Mouse (Mus musculus) stomach, embryonic 15.5 days (tissue): ENCODE data around the gene Gm29644. TPM values are rescaled to one million over a fixed set of nuclear protein-coding genes. Genes with fewer than 3 reads are reported as not detected.
"Not testable (repeated sequence)": the region's sequence is repeated elsewhere in the genome, so short reads cannot be mapped to it uniquely, and the experiment has no call there.

Experiments used
- ATAC-seq: fragments of 200-750 bp; cut with Nextera tagmentation; 2 replicates; pipeline ENCODE4 v1.8.0; 2017; ENCODE audit warnings: low read depth, moderate number of reproducible peaks, moderate TSS enrichment; ENCODE audit not compliant: insufficient read depth, low FRiP score
- H3K27ac ChIP-seq: fragments of 300-500 bp; sonication (generic); 2 replicates; pipeline ENCODE4 v1.5.1; 2015; ENCODE audit warnings: mild to moderate bottlenecking, inconsistent platforms
- H3K27me3 ChIP-seq: fragments of 300-500 bp; sonication (generic); replicated peaks from 2 replicates; pipeline ENCODE4 v1.6.1; 2015; ENCODE audit warnings: inconsistent platforms
- H3K36me3 ChIP-seq: fragments of 300-500 bp; sonication (generic); 2 replicates; pipeline ENCODE4 v1.6.1; 2015; ENCODE audit warnings: inconsistent platforms
- H3K4me1 ChIP-seq: fragments of 300-500 bp; sonication (generic); 2 replicates; pipeline ENCODE4 v1.6.1; 2015; ENCODE audit warnings: inconsistent platforms
- H3K4me2 ChIP-seq: fragments of 300-500 bp; sonication (generic); 2 replicates; pipeline ENCODE4 v1.6.1; 2015; ENCODE audit warnings: mild to moderate bottlenecking, inconsistent platforms
- H3K4me3 ChIP-seq: fragments of 300-500 bp; sonication (generic); replicated peaks from 2 replicates; pipeline ENCODE4 v1.5.1; 2015; ENCODE audit warnings: inconsistent platforms
- H3K9ac ChIP-seq: fragments of 300-500 bp; sonication (generic); 2 replicates; pipeline ENCODE4 v1.6.1; 2015; ENCODE audit warnings: inconsistent platforms
- H3K9me3 ChIP-seq: fragments of 300-500 bp; sonication (generic); 2 replicates; pipeline ENCODE4 v1.6.1; 2016; ENCODE audit warnings: inconsistent platforms
- WGBS: fragments of 180-500 bp; shearing (Covaris S2); methylation state at CpG from one replicate; pipeline ENCODE4 v1.1.7; 2015; 5-methylcytosine and 5-hydroxymethylcytosine counted together
- polyA plus RNA-seq: library from polyadenylated mRNA; unstranded; fragments of >200 nt; fragmentation: Nextera tagmentation; extraction: Ambion mirVana; gene quantifications from 2 replicates; pipeline ENCODE4 v1.2.1, GENCODE M21; 2015

Gm29644 gene
- polyA plus RNA-seq: not detected in 2 replicates

DNA sequence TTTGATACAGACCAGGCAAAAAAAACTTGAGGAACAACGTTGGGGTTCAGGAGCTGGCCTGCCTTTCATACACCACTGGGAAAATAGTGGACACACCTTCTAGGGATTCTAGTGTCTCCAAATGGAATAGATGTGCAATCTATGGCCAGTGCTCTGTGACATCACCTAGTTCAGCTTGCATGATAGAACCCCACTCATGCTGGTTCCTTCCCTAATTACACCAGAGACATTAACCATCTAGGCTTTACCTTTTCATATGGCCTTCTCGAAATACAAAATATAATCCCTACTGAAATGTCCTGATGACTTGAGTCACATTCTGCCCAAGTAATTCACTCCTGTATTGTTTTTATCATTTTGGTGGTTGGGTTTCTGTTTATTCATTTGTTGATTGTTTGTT is at the start of gene Gm29644, which contains the start of gene Gm29423:
Gene Gm29644 (minus strand): TSS at position 157 of the 400 bp plus-strand sequence.
Gene Gm29423 (minus strand): TSS at position 101 of the 400 bp plus-strand sequence.
- not testable (repeated sequence) for H3K4me2 ChIP-seq, H3K4me1 ChIP-seq, H3K27me3 ChIP-seq, H3K9me3 ChIP-seq, ATAC-seq, H3K4me3 ChIP-seq, H3K9ac ChIP-seq, H3K27ac ChIP-seq, H3K36me3 ChIP-seq
- no CpG with 5 or more reads among the region's 2 CpGs for WGBS

DNA sequence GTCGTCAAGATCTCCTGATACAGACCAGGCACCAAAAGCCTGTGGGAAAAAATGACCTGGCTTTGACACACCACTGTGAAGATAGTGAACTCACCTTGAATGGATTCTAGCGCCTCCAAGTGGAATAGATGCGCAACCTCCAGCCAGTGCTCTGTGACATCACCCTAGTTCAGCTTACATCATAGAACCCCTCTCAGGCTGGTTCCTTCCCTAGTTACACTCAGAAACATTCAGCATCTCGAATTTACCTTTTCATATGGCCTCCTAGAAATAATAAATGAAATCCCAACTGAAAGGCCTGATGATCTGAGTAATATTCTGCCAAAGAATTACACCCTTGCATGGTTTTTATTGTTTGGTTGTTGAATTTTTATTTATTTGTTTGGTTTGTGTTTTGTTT is 29.6 kb downstream of the Gm29644 start, which contains the start of gene Gm21118:
Gene Gm21118 (minus strand): TSS at position 101 of the 400 bp plus-strand sequence.
- H3K4me2 ChIP-seq, H3K4me3 ChIP-seq, H3K9ac ChIP-seq, H3K4me1 ChIP-seq, H3K27me3 ChIP-seq, ATAC-seq, H3K36me3 ChIP-seq, H3K27ac ChIP-seq, H3K9me3 ChIP-seq: not testable (repeated sequence)
- no CpG with 5 or more reads among the region's 4 CpGs for WGBS

Other genes with a start within 250 kb of the Gm29644 start
- not detected in 2 replicates for gene Gm21118, start 29.7 kb downstream of the Gm29644 start, polyA plus RNA-seq
- not detected in 2 replicates for gene Gm29423, start 56 bp downstream of the Gm29644 start, polyA plus RNA-seq
- not detected in 2 replicates for gene Gm20888, start 138.5 kb upstream of the Gm29644 start, polyA plus RNA-seq